Mouse (Mus musculus): Measurements from ENCODE around the gene Tenm3. TPM values are rescaled to one million over a fixed set of nuclear protein-coding genes. Genes with fewer than 3 reads are reported as not detected.

The Tenm3 gene
- polyA plus RNA-seq, 1 experiment, result 0.71 TPM

GRCm38 (mm10) chr8:48688188-48688587 is 155.6 kb downstream of the Tenm3 start:
- WGBS, result 13% methylated on average over 9 of the region's 9 CpGs
- DNase-seq (ENCODE audit: low read depth, low spot score), result no peak

- no peak for DNase-seq (ENCODE audit: low read depth, low spot score)
- WGBS, result 30% methylated on average over 2 of the region's 2 CpGs
Observed at GRCm38 (mm10) chr8:48673476-48673875, 170.3 kb downstream of the Tenm3 start.

- no peak for DNase-seq (ENCODE audit: low read depth, low spot score)
- 93% methylated on average over 11 of the region's 11 CpGs for WGBS
Observed at GRCm38 (mm10) chr8:48672471-48672870, 171.3 kb downstream of the Tenm3 start.

GRCm38 (mm10) chr8:48671318-48671717 is 172.4 kb downstream of the Tenm3 start:
- no peak for DNase-seq (ENCODE audit: low read depth, low spot score)
- WGBS, result 43% methylated on average over 4 of the region's 4 CpGs

GRCm38 (mm10) chr8:48670895-48671294 is 172.9 kb downstream of the Tenm3 start:
- no peak for DNase-seq (ENCODE audit: low read depth, low spot score)
- WGBS, result 29% methylated on average over 3 of the region's 3 CpGs

GRCm38 (mm10) chr8:48670387-48670786 is 173.4 kb downstream of the Tenm3 start:
- DNase-seq (ENCODE audit: low read depth, low spot score), result no peak
- 73% methylated on average over 1 of the region's 1 CpGs for WGBS

- no peak for DNase-seq (ENCODE audit: low read depth, low spot score)
- 91% methylated on average over 3 of the region's 3 CpGs for whole genome bisulfite sequencing
Observed at GRCm38 (mm10) chr8:48665193-48665592, 178.6 kb downstream of the Tenm3 start.

- no peak for DNase-seq (ENCODE audit: low read depth, low spot score)
- 96% methylated on average over 1 of the region's 1 CpGs for WGBS
Observed at GRCm38 (mm10) chr8:48659226-48659625, 184.5 kb downstream of the Tenm3 start.

- 55% methylated on average over 15 of the region's 15 CpGs for WGBS
- no peak for DNase-seq (ENCODE audit: low read depth, low spot score)
Observed at GRCm38 (mm10) chr8:48655381-48656043, 188.2 kb downstream of the Tenm3 start.

- 47% methylated on average over 7 of the region's 7 CpGs for whole genome bisulfite sequencing
- no peak for DNase-seq (ENCODE audit: low read depth, low spot score)
Observed at GRCm38 (mm10) chr8:48649845-48650244, 193.9 kb downstream of the Tenm3 start.

GRCm38 (mm10) chr8:48649415-48649814 is 194.3 kb downstream of the Tenm3 start:
- DNase-seq (ENCODE audit: low read depth, low spot score), result no peak
- 78% methylated on average over 7 of the region's 7 CpGs for WGBS

- 64% methylated on average over 18 of the region's 18 CpGs for WGBS
- no peak for DNase-seq (ENCODE audit: low read depth, low spot score)
Observed at GRCm38 (mm10) chr8:48646110-48646509, 197.6 kb downstream of the Tenm3 start.

GRCm38 (mm10) chr8:48638129-48638528 is 205.6 kb downstream of the Tenm3 start:
- WGBS, result 55% methylated on average over 4 of the region's 4 CpGs
- no peak for DNase-seq (ENCODE audit: low read depth, low spot score)

- DNase-seq (ENCODE audit: low read depth, low spot score), result no peak
- 52% methylated on average over 5 of the region's 5 CpGs for WGBS
Observed at GRCm38 (mm10) chr8:48636979-48637378, 206.8 kb downstream of the Tenm3 start.

GRCm38 (mm10) chr8:48635815-48636214 is 207.9 kb downstream of the Tenm3 start:
- no peak for DNase-seq (ENCODE audit: low read depth, low spot score)
- WGBS, result 60% methylated on average over 4 of the region's 4 CpGs

- 57% methylated on average over 8 of the region's 8 CpGs for WGBS
- DNase-seq (ENCODE audit: low read depth, low spot score), result no peak
Observed at GRCm38 (mm10) chr8:48633426-48633825, 210.3 kb downstream of the Tenm3 start.

GRCm38 (mm10) chr8:48622517-48623153 is 221.1 kb downstream of the Tenm3 start:
- WGBS, result 87% methylated on average over 11 of the region's 11 CpGs
- DNase-seq (ENCODE audit: low read depth, low spot score), result no peak

GRCm38 (mm10) chr8:48615088-48615487 is 228.7 kb downstream of the Tenm3 start:
- WGBS, result 42% methylated on average over 8 of the region's 8 CpGs
- DNase-seq (ENCODE audit: low read depth, low spot score), result no peak

GRCm38 (mm10) chr8:48611934-48612512 is 231.7 kb downstream of the Tenm3 start:
- WGBS, result 85% methylated on average over 10 of the region's 10 CpGs
- no peak for DNase-seq (ENCODE audit: low read depth, low spot score)

- 80% methylated on average over 12 of the region's 12 CpGs for WGBS
- DNase-seq (ENCODE audit: low read depth, low spot score), result no peak
Observed at GRCm38 (mm10) chr8:48611126-48611525, 232.6 kb downstream of the Tenm3 start.

GRCm38 (mm10) chr8:48610316-48610715 is 233.4 kb downstream of the Tenm3 start:
- 52% methylated on average over 6 of the region's 6 CpGs for WGBS
- DNase-seq (ENCODE audit: low read depth, low spot score), result no peak
